Mouse (Mus musculus) liver, embryonic 13.5 days (tissue): ENCODE results near the gene Sult2a4. TPM values are rescaled to one million over a fixed set of nuclear protein-coding genes. Genes with fewer than 3 reads are reported as not detected.
"Not testable (repeated sequence)": the region's sequence is repeated elsewhere in the genome, so short reads cannot be mapped to it uniquely, and the experiment has no call there.

Experiments
- ATAC-seq: fragments of 200-750 bp; cut with Nextera tagmentation; 2 replicates; pipeline ENCODE4 v1.8.0; 2017; ENCODE audit warnings: low read depth, mild to moderate bottlenecking, moderate number of reproducible peaks, moderate library complexity
- DNase-seq: peaks from one replicate; pipeline ENCODE4 v3.0.0; 2022
- H3K27ac ChIP-seq: fragments of 300-500 bp; sonication (generic); 2 replicates; pipeline ENCODE4 v1.5.1; 2015; ENCODE audit warnings: moderate library complexity, mild to moderate bottlenecking, inconsistent platforms
- H3K27me3 ChIP-seq: fragments of 300-500 bp; sonication (generic); 2 replicates; pipeline ENCODE4 v1.6.1; 2015; ENCODE audit warnings: mild to moderate bottlenecking, inconsistent platforms
- H3K36me3 ChIP-seq: fragments of 300-500 bp; sonication (generic); 2 replicates; pipeline ENCODE4 v1.6.1; 2015; ENCODE audit warnings: mild to moderate bottlenecking, inconsistent platforms
- H3K4me1 ChIP-seq: fragments of 300-500 bp; sonication (generic); replicated peaks from 2 replicates; pipeline ENCODE4 v1.6.1; 2015; ENCODE audit warnings: inconsistent platforms
- H3K4me2 ChIP-seq: fragments of 300-500 bp; sonication (generic); 2 replicates; pipeline ENCODE4 v1.6.1; 2015; ENCODE audit warnings: inconsistent platforms, mild to moderate bottlenecking, moderate library complexity
- H3K4me3 ChIP-seq: fragments of 300-500 bp; sonication (generic); replicated peaks from 2 replicates; pipeline ENCODE4 v1.5.1; 2015; ENCODE audit warnings: mild to moderate bottlenecking, inconsistent platforms
- H3K9ac ChIP-seq: fragments of 300-500 bp; sonication (generic); 2 replicates; pipeline ENCODE4 v1.6.1; 2015; ENCODE audit warnings: mild to moderate bottlenecking, inconsistent platforms
- H3K9me3 ChIP-seq: fragments of 300-500 bp; sonication (generic); replicated peaks from 2 replicates; pipeline ENCODE4 v1.6.1; 2016; ENCODE audit warnings: inconsistent platforms
- WGBS: fragments of 180-500 bp; shearing (Covaris S2); methylation state at CpG from one replicate; pipeline ENCODE4 v1.1.7; 2015; ENCODE audit not compliant: insufficient replicate concordance; 5-methylcytosine and 5-hydroxymethylcytosine counted together
- polyA plus RNA-seq: library from polyadenylated mRNA; unstranded; fragments of >200 nt; fragmentation: Nextera tagmentation; extraction: Ambion mirVana; gene quantifications from 2 replicates; pipeline ENCODE4 v1.2.1, GENCODE M21; 2015

Gene Sult2a4
- polyA plus RNA-seq, result not detected in 2 replicates

GRCm38 (mm10) chr7:13989507-13989906 is at the start of gene Sult2a4:
TSS of gene Sult2a4 (minus strand) at chr7:13989607.
- not testable (repeated sequence) for DNase-seq, H3K4me2 ChIP-seq, H3K27ac ChIP-seq, ATAC-seq, H3K9ac ChIP-seq, H3K9me3 ChIP-seq, H3K36me3 ChIP-seq, H3K27me3 ChIP-seq, H3K4me3 ChIP-seq, H3K4me1 ChIP-seq
- 84% methylated on average over 6 of the region's 6 CpGs for WGBS

GRCm38 (mm10) chr7:14030831-14031230 is 41.4 kb upstream of the Sult2a4 start:
- not testable (repeated sequence) for H3K36me3 ChIP-seq, H3K9ac ChIP-seq, ATAC-seq, H3K27me3 ChIP-seq, DNase-seq, H3K4me3 ChIP-seq, H3K9me3 ChIP-seq, H3K27ac ChIP-seq, H3K4me1 ChIP-seq, H3K4me2 ChIP-seq

GRCm38 (mm10) chr7:14013083-14013482 is 23.7 kb upstream of the Sult2a4 start:
- Histone ChIP-seq H3K9me3 (no peaks in the 10 kb centered on the region), H3K4me1 (no peaks in the 10 kb centered on the region), H3K4me3 (no peak overlapping the region), H3K36me3 (no peaks in the 10 kb centered on the region), H3K9ac (no peak overlapping the region), H3K27me3 (no peaks in the 10 kb centered on the region), H3K27ac (no peak overlapping the region), H3K4me2 (no peak overlapping the region)
- 57% methylated on average over 8 of the region's 8 CpGs for WGBS
- ATAC-seq (no peak), DNase-seq (no peak)

GRCm38 (mm10) chr7:14010686-14011085 is 21.3 kb upstream of the Sult2a4 start:
- H3K4me1 ChIP-seq, H3K9ac ChIP-seq, H3K27me3 ChIP-seq, H3K27ac ChIP-seq, H3K9me3 ChIP-seq, H3K4me2 ChIP-seq, H3K36me3 ChIP-seq, H3K4me3 ChIP-seq, DNase-seq, ATAC-seq: not testable (repeated sequence)

Other genes starting within 250 kb of the Sult2a4 start
- gene Sult2a1, start 152.2 kb downstream of the Sult2a4 start, polyA plus RNA-seq, result 0.83 and 1.3 TPM in 2 replicates
- not detected in 2 replicates for gene Sult2a3, start 133.4 kb upstream of the Sult2a4 start, polyA plus RNA-seq